Mouse (Mus musculus): ENCODE data around the gene Tead3. TPM values are rescaled to one million over a fixed set of nuclear protein-coding genes. Genes with fewer than 3 reads are reported as not detected.
"Not testable (repeated sequence)": the region's sequence is repeated elsewhere in the genome, so short reads cannot be mapped to it uniquely, and the experiment has no call there.

Gene Tead3
- total RNA-seq, 2 experiments from 2014 or later: 15.3 to 19.3 TPM

- intact Hi-C loops (cut with DNase I): no loop called here
- DNase-seq: peak in 1 of 2 experiments; percentile 28
Observed at GRCm38 (mm10) chr17:28332113-28332914, 18.3 kb downstream of the Tead3 start.

DNA sequence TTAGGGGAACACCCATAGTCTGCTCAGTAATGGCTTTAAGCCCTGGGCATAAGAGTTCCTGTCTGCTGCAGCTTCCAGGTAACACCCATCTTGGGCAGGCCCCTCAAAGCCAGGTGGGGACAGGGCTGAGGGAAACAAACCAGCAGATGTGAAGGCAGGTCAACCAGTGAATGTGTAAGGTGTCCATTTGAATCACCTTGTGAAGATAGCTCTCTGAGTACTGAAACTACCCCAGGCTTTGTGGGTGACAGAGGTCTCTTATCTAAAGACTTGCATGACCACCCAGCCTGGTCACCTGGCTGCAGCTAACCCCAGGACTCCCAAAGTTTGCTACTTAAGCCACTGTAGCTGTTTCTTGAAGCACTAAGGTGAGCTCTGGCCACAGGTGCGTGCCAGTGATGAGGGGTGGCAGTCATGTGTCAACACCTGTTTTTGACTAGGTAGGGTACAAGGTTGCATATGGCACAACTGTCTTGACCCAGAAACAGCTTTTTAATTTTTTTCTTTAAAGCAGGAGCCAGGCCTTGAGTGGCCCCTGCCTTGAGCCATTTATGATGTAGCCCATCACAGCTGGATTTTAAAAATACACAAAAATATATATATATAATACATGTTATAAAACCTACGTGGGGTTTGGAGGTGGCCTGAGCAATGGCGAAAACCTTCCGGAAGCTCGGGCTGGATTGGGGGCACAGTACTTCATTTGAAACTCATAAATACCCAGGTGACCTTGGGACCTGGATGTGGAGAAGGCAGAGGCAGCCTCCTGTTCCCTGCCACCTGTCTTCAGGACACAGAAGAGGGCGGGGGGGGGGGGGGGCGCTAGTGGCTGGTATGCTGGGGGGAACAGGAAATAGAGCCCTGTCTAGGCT lies 19.1 kb downstream of the Tead3 start:
- no peak for DNase-seq
- intact Hi-C loops (cut with DNase I): no loop called here

GRCm38 (mm10) chr17:28330590-28330989 lies 20.0 kb downstream of the Tead3 start:
- DNase-seq; intact Hi-C loops (cut with DNase I): not testable (repeated sequence)

DNA sequence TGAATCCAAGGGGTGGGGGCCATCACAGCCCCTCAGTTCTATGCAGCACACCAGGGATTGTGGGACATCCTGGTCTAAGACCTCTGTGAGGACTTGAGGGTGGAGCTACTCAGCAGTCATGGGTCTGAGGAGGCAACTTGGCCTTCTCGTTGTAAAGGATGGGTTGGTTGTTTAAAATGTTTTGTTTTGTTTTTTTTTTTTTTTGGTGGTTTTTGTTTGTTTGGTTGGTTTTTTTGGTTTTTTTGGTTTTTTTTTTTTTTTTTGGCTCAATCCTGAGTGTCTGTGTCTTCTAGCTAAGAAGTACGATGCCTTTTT lies 20.4 kb downstream of the Tead3 start:
- no peak for DNase-seq
- intact Hi-C loops (cut with DNase I): no loop called here

GRCm38 (mm10) chr17:28329503-28330231 lies 20.9 kb downstream of the Tead3 start:
- no peak for DNase-seq
- intact Hi-C loops (cut with DNase I): no loop called here

GRCm38 (mm10) chr17:28328946-28329345 lies 21.7 kb downstream of the Tead3 start:
- intact Hi-C loops (cut with DNase I): no loop called here
- no peak for DNase-seq

GRCm38 (mm10) chr17:28328366-28328928 lies 22.2 kb downstream of the Tead3 start, which contains the start of gene Rpl10a:
Rpl10a (plus strand) TSS chr17:28328471.
- peak; percentile 98 for DNase-seq
- intact Hi-C loops (cut with DNase I): no loop called here

DNA sequence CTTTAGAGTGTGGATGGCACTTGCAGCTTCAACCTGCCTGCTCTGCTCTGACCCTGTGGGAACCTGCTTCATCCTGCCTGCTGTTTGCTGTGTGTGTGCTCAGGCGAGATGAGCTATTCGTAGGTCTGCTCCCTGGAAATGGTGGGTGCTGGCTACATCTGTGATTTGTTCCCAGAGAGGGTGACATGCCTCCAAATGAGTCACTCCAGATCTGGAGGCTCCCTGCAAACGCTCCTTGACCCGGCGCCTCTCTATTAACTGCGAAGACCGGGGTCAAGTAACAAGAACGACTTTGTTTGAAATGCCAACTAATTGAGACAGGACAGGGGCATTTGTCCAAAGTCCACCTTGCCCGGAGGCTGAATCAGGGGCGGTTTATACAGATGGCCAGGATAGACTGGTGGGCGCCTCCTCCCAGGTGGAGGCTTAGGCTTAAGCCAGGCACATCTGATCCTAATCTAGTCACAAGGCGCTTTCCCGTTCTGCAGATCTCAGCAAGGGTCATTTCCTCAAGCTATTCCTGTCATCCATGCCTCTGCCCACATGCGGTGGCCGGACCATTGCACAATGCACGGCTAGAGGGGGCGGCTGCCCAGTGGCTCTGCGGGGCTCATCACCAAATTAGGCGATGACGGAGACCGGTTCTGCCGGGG lies 22.8 kb downstream of the Tead3 start:
- intact Hi-C loops (cut with DNase I): no loop called here
- DNase-seq: peak in 1 of 2 experiments; percentile 19

DNA sequence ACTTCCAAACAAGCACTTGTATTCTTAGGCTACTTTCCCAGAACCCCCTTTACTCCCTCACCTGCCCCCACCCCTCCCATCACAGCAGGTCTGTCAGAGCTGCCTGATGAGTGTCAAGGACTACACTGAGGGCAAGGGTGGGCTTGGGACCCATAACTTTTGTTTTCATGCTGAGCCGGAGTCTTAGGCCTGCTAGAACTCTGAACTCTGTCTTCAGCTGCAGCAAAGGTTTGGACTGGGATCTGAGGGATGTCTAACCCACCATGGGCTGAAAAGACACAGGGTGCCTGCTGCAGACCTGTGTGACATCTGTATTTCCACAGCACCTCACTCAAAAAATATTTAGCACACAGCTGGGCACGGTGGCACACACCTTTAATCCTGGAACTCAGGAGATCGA lies 23.7 kb downstream of the Tead3 start:
- no peak for DNase-seq
- intact Hi-C loops (cut with DNase I): no loop called here

DNA sequence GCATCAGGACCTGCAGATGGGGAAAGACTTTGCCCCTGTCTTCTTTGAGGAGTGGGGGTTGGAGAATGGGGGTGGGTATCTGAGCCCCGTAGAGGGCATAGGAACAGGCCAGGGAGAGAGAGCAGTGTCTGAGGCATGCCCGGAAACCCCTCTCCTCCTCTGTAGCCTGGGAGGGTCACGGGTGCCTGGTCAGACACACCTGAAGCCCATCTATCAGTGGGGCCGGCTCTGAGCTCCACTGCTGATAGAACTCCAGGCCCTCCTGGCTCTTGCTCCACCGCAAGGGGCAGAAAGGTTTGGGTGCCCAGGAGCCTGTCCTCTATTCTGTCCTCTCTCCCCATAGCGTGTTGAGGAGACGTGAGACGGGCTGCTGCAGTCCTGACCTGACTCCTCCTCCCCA lies 24.9 kb downstream of the Tead3 start:
- no peak for DNase-seq
- intact Hi-C loops (cut with DNase I): no loop called here

DNA sequence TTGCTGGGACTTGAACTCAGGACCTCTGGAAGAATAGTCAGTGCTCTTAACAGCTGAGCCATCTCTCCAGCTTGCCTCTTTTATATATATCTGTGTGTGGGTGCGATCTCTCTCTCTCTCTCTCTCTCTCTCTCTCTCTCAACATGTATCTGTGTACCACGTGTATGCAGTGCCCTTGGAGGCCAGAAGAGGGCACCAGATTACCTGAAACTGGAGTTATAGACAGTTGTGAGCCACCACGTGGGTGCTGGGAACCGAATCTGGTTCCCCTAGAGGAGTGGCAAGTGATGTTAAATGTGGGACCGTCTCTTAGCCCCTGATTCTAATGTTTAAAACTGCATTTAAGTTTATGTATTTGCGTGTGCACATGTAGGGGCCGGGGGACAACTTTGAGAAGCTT lies 26.2 kb downstream of the Tead3 start:
- DNase-seq; intact Hi-C loops (cut with DNase I): not testable (repeated sequence)

DNA sequence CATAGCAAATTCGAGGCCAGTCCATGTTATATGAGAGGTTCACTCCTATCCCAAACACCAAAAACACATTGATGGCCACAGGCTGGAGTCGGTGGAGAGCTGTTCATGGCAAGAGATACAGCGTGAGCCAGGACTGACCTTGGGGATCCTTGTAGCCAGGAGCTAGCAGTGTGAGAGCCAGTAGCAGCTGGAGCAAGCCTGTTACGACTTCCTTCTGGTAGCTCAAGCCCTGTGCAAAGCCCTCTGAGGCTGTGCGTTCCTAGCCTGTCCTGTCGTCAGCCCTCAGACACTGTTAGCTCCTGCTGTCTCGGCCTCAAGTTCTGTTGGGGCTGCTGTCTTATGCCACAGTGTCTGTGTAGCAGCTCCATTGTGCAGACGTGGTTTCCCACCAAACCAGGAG lies 26.8 kb downstream of the Tead3 start:
- intact Hi-C loops (cut with DNase I): no loop called here
- peak in 1 of 2 experiments; percentile 30 for DNase-seq

- DNase-seq: no peak
- intact Hi-C loops (cut with DNase I): no loop called here
Observed at GRCm38 (mm10) chr17:28321700-28322099, 28.9 kb downstream of the Tead3 start.

DNA sequence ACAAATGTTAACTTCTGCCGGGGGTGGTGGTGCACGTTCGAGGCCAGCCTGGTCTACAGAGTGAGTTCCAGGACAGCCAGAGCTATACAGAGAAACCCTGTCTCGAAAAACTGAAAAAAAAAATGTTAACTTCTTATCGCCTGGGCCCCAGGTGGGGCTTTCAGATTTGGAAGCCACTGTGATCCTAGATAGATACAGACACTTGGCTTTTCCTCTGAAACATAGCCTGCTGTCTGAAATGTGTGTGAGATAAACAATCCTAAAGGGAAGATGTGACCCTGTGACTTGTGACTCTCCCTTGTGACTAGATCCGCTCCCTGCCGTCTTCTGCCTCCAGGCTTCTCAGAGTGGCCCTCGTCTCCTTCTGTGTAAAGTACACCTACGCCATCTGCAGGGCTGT lies 32.9 kb downstream of the Tead3 start:
- no peak for DNase-seq

DNA sequence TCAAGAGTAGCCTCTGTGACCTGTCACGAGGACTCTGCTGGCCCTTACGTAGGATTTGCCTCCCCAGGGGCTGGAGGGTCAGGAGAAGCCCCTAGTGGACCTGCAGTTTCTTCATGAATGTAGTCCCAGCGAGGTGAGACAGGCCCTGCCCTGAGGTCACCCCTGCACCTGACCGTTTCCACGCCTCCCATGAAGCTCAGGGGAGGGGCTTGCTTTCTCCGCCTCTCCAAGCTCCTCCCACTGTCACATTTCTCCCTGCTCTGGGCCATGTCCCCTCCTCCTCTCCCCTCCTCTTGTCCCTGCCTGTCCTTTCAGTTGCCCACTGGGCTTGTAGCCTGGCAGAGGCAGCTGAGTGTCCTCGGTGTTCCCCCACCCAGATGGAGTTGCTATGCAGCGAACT lies 33.5 kb downstream of the Tead3 start:
- intact Hi-C loops (cut with DNase I): no loop called here
- DNase-seq: no peak

More for the DNA sequence above, 32.9 kb downstream of the Tead3 start:
- intact Hi-C loops (cut with DNase I): no loop called here

DNA sequence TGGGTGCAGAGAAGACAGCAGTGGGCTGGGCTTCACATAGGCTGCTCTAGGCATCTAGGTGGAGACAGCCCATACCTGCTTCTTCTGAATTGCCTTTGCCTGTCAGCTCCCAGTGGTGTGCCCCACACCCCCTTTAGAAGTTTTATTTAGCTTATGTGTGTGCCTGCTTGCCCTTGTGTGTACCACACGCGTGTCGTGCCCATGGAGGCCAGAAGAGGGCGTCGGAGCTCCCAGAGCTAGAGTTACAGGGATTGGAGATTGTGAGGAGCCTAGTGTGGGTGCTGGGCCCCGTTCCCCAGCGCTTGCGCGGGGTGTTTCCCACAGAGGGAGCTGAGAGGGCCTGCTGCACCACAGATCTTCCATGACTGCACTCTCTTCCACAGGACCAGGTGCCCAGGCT lies 34.1 kb downstream of the Tead3 start:
- intact Hi-C loops (cut with DNase I): no loop called here
- DNase-seq: no peak

GRCm38 (mm10) chr17:28315611-28316160 lies 34.9 kb downstream of the Tead3 start:
- intact Hi-C loops (cut with DNase I): no loop called here
- no peak for DNase-seq

- peak; percentile 46 to 59 for DNase-seq
- intact Hi-C loops (cut with DNase I): no loop called here
Observed at GRCm38 (mm10) chr17:28313880-28314225, 36.8 kb downstream of the Tead3 start.

DNA sequence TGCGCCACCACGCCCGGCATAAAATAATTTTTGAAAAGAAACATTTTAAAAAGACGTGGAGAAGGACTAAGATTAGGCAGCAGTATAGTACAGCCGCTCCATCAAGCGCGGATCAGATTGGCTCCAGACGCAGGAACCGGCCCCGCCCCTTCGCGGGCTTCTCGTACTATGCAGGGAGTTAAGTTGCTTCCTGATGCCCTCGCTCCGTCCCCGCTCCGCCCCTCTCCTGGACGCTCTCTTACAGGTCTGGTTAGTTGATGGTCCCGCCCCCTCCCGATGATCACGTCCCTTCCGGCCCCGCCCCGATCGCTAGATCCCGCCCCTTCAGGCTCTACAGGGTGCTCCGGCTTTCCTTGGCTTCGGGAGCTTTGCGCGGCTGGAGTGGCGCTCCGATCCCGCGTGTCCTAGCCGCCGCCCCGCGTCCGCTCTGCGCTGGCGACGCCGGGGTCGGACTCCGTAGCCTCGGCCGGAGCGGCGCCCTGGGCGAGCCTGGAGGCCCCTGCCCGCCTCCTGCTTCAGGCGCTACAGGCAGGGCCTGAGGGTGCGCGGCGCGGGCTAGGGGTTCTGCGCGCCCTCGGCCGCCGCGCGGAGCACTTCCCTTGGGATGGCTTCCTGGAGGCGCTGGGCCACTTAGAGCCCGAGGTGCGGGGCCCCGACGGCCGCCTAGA lies 37.3 kb downstream of the Tead3 start, which contains the start of gene Fance:
Gene Fance (plus strand): TSS at position 308 of the 668 bp plus-strand sequence.
- DNase-seq: peak; percentile 95 to 96
- intact Hi-C loops (cut with DNase I): no loop called here
